10 mouse cellular contexts compared by ENCODE assay signal in the genomic region with DNA sequence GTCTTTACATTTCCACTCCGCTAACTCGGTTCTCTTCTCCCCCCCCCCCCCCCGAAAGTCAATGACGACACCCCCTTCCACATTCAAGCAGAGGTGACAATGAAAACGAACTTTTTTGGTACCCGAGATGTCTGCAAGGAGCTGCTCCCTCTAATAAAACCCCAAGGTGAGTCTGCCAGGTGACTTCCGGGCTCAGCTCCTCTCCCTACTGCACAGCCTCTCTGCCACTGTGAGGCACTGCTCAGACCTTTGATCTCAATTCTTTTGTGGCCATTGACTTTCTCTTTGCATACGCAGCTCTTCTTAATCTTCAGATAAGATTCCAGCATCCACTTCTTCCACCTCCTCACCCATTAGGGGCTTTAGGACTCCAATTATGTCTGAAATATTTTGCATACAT. TPM values are rescaled to one million over a fixed set of nuclear protein-coding genes. Genes with fewer than 3 reads are reported as not detected.
DNase-seq lines count a peak whose midpoint lies in the region; ATAC-seq and TF ChIP-seq lines count a peak whose summit lies in the region.
"Had no signal": no experiment of that assay in that cellular context is flagged by ENCODE, and none has a peak within 500 bp of the region (broad histone marks: within the 10 kb centered on the region; RNA-seq: fewer than 3 reads in every experiment).

No protein-coding gene starts in this region.

- DNase-seq in heart, adult 18-20 months: no peak
- DNase-seq in intestine, embryonic 14.5 days (ENCODE audit: low spot score): no peak
- DNase-seq in midbrain, postnatal 0 days (ENCODE audit: low spot score): no peak
- no peak for DNase-seq in thymus, postnatal 4 days
- DNase-seq in right cerebral cortex, adult 2 months (ENCODE audit: low spot score in 2 of 2): no peak
- DNase-seq in urinary bladder, adult 2 months (ENCODE audit: low spot score): no peak

- H3K9me3 ChIP-seq in heart, embryonic 16.5 days (replicated peaks; ENCODE audit: control insufficient read depth, low read length): no peaks in the 10 kb centered on the region
- no peaks in the 10 kb centered on the region for H3K9me3 ChIP-seq in intestine, embryonic 14.5 days (ENCODE audit: control insufficient read depth, low read length)
- H3K9me3 ChIP-seq in midbrain, postnatal 0 days (ENCODE audit: low read length): no peaks in the 10 kb centered on the region

- H3K4me1 ChIP-seq in heart, embryonic 16.5 days (ENCODE audit: control insufficient read depth, insufficient read depth, low read length): peaks cover 9% of the 10 kb centered on the region
- peaks cover 4% of the 10 kb centered on the region; the same call in 1 of the 2 replicates for H3K4me1 ChIP-seq in brown adipose tissue, adult 24 weeks (ENCODE audit: control insufficient read depth, insufficient read depth, insufficient read length, low read length)
- peaks cover 18% of the 10 kb centered on the region for H3K4me1 ChIP-seq in intestine, embryonic 14.5 days (replicated peaks; ENCODE audit: control insufficient read depth, insufficient read depth, low read length)
- H3K4me1 ChIP-seq in midbrain, postnatal 0 days (ENCODE audit: insufficient read depth, low read length): no peaks in the 10 kb centered on the region; the same call in 1 of the 2 replicates

- H3K27me3 ChIP-seq in heart, embryonic 16.5 days (ENCODE audit: control insufficient read depth, insufficient read depth, low read length): no peaks in the 10 kb centered on the region
- no peaks in the 10 kb centered on the region for H3K27me3 ChIP-seq in intestine, embryonic 14.5 days (replicated peaks; ENCODE audit: control insufficient read depth, insufficient read depth, low read length)
- H3K27me3 ChIP-seq in midbrain, postnatal 0 days (ENCODE audit: insufficient read depth, low read length): no peaks in the 10 kb centered on the region; the same call in 1 of the 2 replicates

- TF ChIP-seq CTCF in midbrain, postnatal 0 days (IDR thresholded peaks at IDR 0.05): no peak

- H3K9ac ChIP-seq in heart, embryonic 16.5 days (ENCODE audit: low read length): no peak overlapping the region
- H3K9ac ChIP-seq in intestine, embryonic 14.5 days (ENCODE audit: low read length): no peak overlapping the region
- no peak overlapping the region for H3K9ac ChIP-seq in midbrain, postnatal 0 days (replicated peaks; ENCODE audit: low read length, poor library complexity, severe bottlenecking)

- H3K36me3 ChIP-seq in heart, embryonic 16.5 days (ENCODE audit: control insufficient read depth, insufficient read depth): peaks cover 4% of the 10 kb centered on the region; the same call in 1 of the 2 replicates
- H3K36me3 ChIP-seq in intestine, embryonic 14.5 days (ENCODE audit: control insufficient read depth, insufficient read depth, low read length): peaks cover 19% of the 10 kb centered on the region
- 0 out of 2 replicates have a peak, but pooled peaks cover 3% of the 10 kb centered on the region for H3K36me3 ChIP-seq in midbrain, postnatal 0 days (ENCODE audit: insufficient read depth, low read length)

- H3K27ac ChIP-seq in heart, embryonic 16.5 days (ENCODE audit: low read length): no peak overlapping the region
- no peak overlapping the region for H3K27ac ChIP-seq in brown adipose tissue, adult 24 weeks (replicated peaks; ENCODE audit: low read depth, low read length)
- H3K27ac ChIP-seq in intestine, embryonic 14.5 days (ENCODE audit: low read depth): no peak overlapping the region
- no peak overlapping the region for H3K27ac ChIP-seq in midbrain, postnatal 0 days (ENCODE audit: low read depth, low read length)

- H3K4me2 ChIP-seq in heart, embryonic 16.5 days (ENCODE audit: low read depth, low read length): peak overlapping the region; percentile 86
- peak overlapping the region; percentile 88 for H3K4me2 ChIP-seq in intestine, embryonic 14.5 days (ENCODE audit: low read length)
- H3K4me2 ChIP-seq in midbrain, postnatal 0 days (ENCODE audit: low read depth, low read length, poor library complexity, severe bottlenecking): peak overlapping the region; percentile 83

- no peak for ATAC-seq in heart, embryonic 16.5 days (replicated peaks; ENCODE audit: extremely low read depth, insufficient read depth, low FRiP score)
- no peak for ATAC-seq in intestine, embryonic 14.5 days (replicated peaks; ENCODE audit: low FRiP score, low TSS enrichment, low read depth)
- ATAC-seq in midbrain, postnatal 0 days (ENCODE audit: low FRiP score): no peak

- no peak overlapping the region for H3K4me3 ChIP-seq in heart, embryonic 16.5 days (ENCODE audit: low read length)
- peak overlapping the region; percentile 86; the same call in 1 of the 2 replicates for H3K4me3 ChIP-seq in brown adipose tissue, adult 24 weeks (ENCODE audit: insufficient read depth, low read depth, low read length)
- H3K4me3 ChIP-seq in intestine, embryonic 14.5 days (ENCODE audit: low read depth, low read length): peak overlapping the region; percentile 65
- peak overlapping the region; percentile 60 for H3K4me3 ChIP-seq in midbrain, postnatal 0 days (ENCODE audit: low read depth, low read length)

- WGBS in heart, embryonic 16.5 days: 76% methylated on average over 7 of the region's 8 CpGs
- WGBS in intestine, embryonic 14.5 days: 53% methylated on average over 8 of the region's 8 CpGs
- WGBS in midbrain, postnatal 0 days: 73% methylated on average over 8 of the region's 8 CpGs

RNA-seq across cellular contexts. Expression of gene Cbr1, which starts 3.1 kb away (rescaled TPM):
- 57.8 and 60.2 TPM in 2 replicates for polyA plus RNA-seq in heart, embryonic 16.5 days (2015; fragmentation: Nextera tagmentation; extraction: Ambion mirVana)
- total RNA-seq in heart, adult 18-20 months (2021): 10 to 100 TPM; 32.0 to 34.9 TPM
- 91.1 and 93.4 TPM in 2 replicates for polyA plus RNA-seq in brown adipose tissue, adult 24 weeks (2012; ENCODE audit: insufficient read depth, insufficient read length, missing spikeins)
- polyA plus RNA-seq in intestine, embryonic 14.5 days (2014; fragmentation: Nextera tagmentation; extraction: Ambion mirVana): 84.7 and 92.5 TPM in 2 replicates
- total RNA-seq in midbrain, postnatal 0 days (2014; rRNA removed): 76.2 and 103 TPM in 2 replicates
- 111 and 118 TPM in 2 replicates for polyA plus RNA-seq in midbrain, postnatal 0 days (2015; fragmentation: Nextera tagmentation; extraction: Ambion mirVana)
- 98.0 and 118 TPM in 2 replicates for polyA plus RNA-seq in urinary bladder, adult 2 months (2012; rRNA removed)

RNA-seq across cellular contexts. Expression of gene Setd4, which starts 4.9 kb away (rescaled TPM):
- polyA plus RNA-seq in heart, embryonic 16.5 days (2015; fragmentation: Nextera tagmentation; extraction: Ambion mirVana): 7.2 and 7.4 TPM in 2 replicates
- total RNA-seq in heart, adult 18-20 months (2021): 1 to 10 TPM; 2.0 to 2.5 TPM
- polyA plus RNA-seq in brown adipose tissue, adult 24 weeks (2012; ENCODE audit: insufficient read depth, insufficient read length, missing spikeins): 2.4 and 4.6 TPM in 2 replicates
- polyA plus RNA-seq in intestine, embryonic 14.5 days (2014; fragmentation: Nextera tagmentation; extraction: Ambion mirVana): 13.0 and 13.4 TPM in 2 replicates
- 20.3 and 29.6 TPM in 2 replicates for total RNA-seq in midbrain, postnatal 0 days (2014; rRNA removed)
- polyA plus RNA-seq in midbrain, postnatal 0 days (2015; fragmentation: Nextera tagmentation; extraction: Ambion mirVana): 14.9 and 17.2 TPM in 2 replicates
- polyA plus RNA-seq in urinary bladder, adult 2 months (2012; rRNA removed): 10.3 and 12.7 TPM in 2 replicates

RNA-seq across cellular contexts. Expression of gene Gm5678, which starts 19.2 kb away (rescaled TPM):
- polyA plus RNA-seq in heart, embryonic 16.5 days (2015; fragmentation: Nextera tagmentation; extraction: Ambion mirVana): not detected in 2 replicates
- 1 to 10 TPM in 1 of 2 experiments, under 1 TPM in 1; 0.95 to 1.7 TPM for total RNA-seq in heart, adult 18-20 months (2021)
- polyA plus RNA-seq in brown adipose tissue, adult 24 weeks (2012; ENCODE audit: insufficient read depth, insufficient read length, missing spikeins): not detected in 2 replicates
- 0.19 TPM in 1 of 2 replicates, not detected in the other for polyA plus RNA-seq in intestine, embryonic 14.5 days (2014; fragmentation: Nextera tagmentation; extraction: Ambion mirVana)
- not detected in 2 replicates for total RNA-seq in midbrain, postnatal 0 days (2014; rRNA removed)
- polyA plus RNA-seq in midbrain, postnatal 0 days (2015; fragmentation: Nextera tagmentation; extraction: Ambion mirVana): not detected in 2 replicates
- polyA plus RNA-seq in urinary bladder, adult 2 months (2012; rRNA removed): not detected in 2 replicates
- total RNA-seq: ES-E14 had no signal
- polyA plus RNA-seq: large intestine, adult 2 months had no signal
